Comparison of ENCODE assay signal across 11 mouse cellular contexts in genomic region chrX:12240505-12241011, GRCm38 (mm10).
A peak's percentile ranks its signal among the peaks of the same experiment; 100 is the strongest.
DNase-seq lines count a peak whose midpoint lies in the region; ATAC-seq and TF ChIP-seq lines count a peak whose summit lies in the region.
"Had no signal": no experiment of that assay in that cellular context is flagged by ENCODE, and none has a peak within 500 bp of the region (broad histone marks: within the 10 kb centered on the region; RNA-seq: fewer than 3 reads in every experiment).

No protein-coding gene starts in this region.

- peak; percentile 4 to 9 for DNase-seq in cerebellum, postnatal 36 days
- no peak for DNase-seq in cerebellum, adult 8-10 months
- peak; percentile 16 for DNase-seq in liver, postnatal 0 days
- DNase-seq in liver, embryonic 11.5 days (ENCODE audit: low spot score), result no peak
- DNase-seq in lung, postnatal 0 days (ENCODE audit: low spot score), result peak; percentile 59
- no peak for DNase-seq in thymus, postnatal 25 days
- DNase-seq: thymus, adult 2 months had no signal

- no peaks in the 10 kb centered on the region for H3K27me3 ChIP-seq in liver, postnatal 0 days (ENCODE audit: insufficient read depth, low read length)
- no peaks in the 10 kb centered on the region for H3K27me3 ChIP-seq in liver, embryonic 11.5 days (replicated peaks; ENCODE audit: control insufficient read depth, insufficient read depth, low read length)
- H3K27me3 ChIP-seq in lung, postnatal 0 days (replicated peaks; ENCODE audit: insufficient read depth, low read length), result no peaks in the 10 kb centered on the region
- H3K27me3 ChIP-seq: limb, embryonic 13.5 days had no signal

- H3K36me3 ChIP-seq in liver, postnatal 0 days (replicated peaks; ENCODE audit: insufficient read depth, low read length), result no peaks in the 10 kb centered on the region
- no peaks in the 10 kb centered on the region for H3K36me3 ChIP-seq in liver, embryonic 11.5 days (ENCODE audit: control insufficient read depth, insufficient read depth, low read length)
- no peaks in the 10 kb centered on the region for H3K36me3 ChIP-seq in lung, postnatal 0 days (ENCODE audit: insufficient read depth, low read length)
- H3K36me3 ChIP-seq: limb, embryonic 13.5 days had no signal

- no peak overlapping the region for H3K4me2 ChIP-seq in liver, postnatal 0 days (ENCODE audit: low read depth, low read length)
- H3K4me2 ChIP-seq in liver, embryonic 11.5 days, result no peak overlapping the region
- H3K4me2 ChIP-seq in lung, postnatal 0 days (replicated peaks; ENCODE audit: low read depth, low read length), result no peak overlapping the region
- H3K4me2 ChIP-seq: limb, embryonic 13.5 days had no signal

- no peak overlapping the region for H3K4me3 ChIP-seq in liver, postnatal 0 days (ENCODE audit: low read depth, low read length)
- H3K4me3 ChIP-seq in liver, embryonic 11.5 days (ENCODE audit: low read depth, low read length), result no peak overlapping the region
- peak overlapping the region; percentile 14; the same call in 1 of the 2 replicates for H3K4me3 ChIP-seq in bone marrow macrophage, adult 2 months (ENCODE audit: insufficient read depth, low read length)
- H3K4me3 ChIP-seq in lung, postnatal 0 days (ENCODE audit: low read depth, low read length), result no peak overlapping the region
- H3K4me3 ChIP-seq: erythroblast, embryonic 14.5 days; limb, embryonic 13.5 days had no signal

- ATAC-seq in liver, postnatal 0 days, result no peak; the same call in 1 of the 2 replicates
- ATAC-seq in liver, embryonic 11.5 days (replicated peaks; ENCODE audit: low FRiP score), result no peak
- ATAC-seq in lung, postnatal 0 days, result peak; percentile 85
- ATAC-seq in monocyte, adult 5-6 weeks (replicated peaks; ENCODE audit: insufficient number of reproducible peaks, low FRiP score, low TSS enrichment, poor library complexity, severe bottlenecking), result no peak

- no peak overlapping the region for H3K9ac ChIP-seq in liver, postnatal 0 days (replicated peaks)
- no peak overlapping the region for H3K9ac ChIP-seq in liver, embryonic 11.5 days (ENCODE audit: low read depth, low read length)
- no peak overlapping the region for H3K9ac ChIP-seq in lung, postnatal 0 days (replicated peaks; ENCODE audit: low read depth)
- H3K9ac ChIP-seq: limb, embryonic 13.5 days had no signal

- 21% methylated on average over 4 of the region's 4 CpGs for WGBS in liver, postnatal 0 days (ENCODE audit: insufficient replicate concordance)
- 37% methylated on average over 4 of the region's 4 CpGs for WGBS in liver, embryonic 11.5 days
- WGBS in lung, postnatal 0 days, result 22% methylated on average over 4 of the region's 4 CpGs

- no peaks in the 10 kb centered on the region for H3K4me1 ChIP-seq in liver, postnatal 0 days (ENCODE audit: insufficient read depth)
- no peaks in the 10 kb centered on the region for H3K4me1 ChIP-seq in liver, embryonic 11.5 days (replicated peaks; ENCODE audit: control insufficient read depth, insufficient read depth, low read length)
- H3K4me1 ChIP-seq in bone marrow macrophage, adult 2 months (ENCODE audit: control insufficient read depth, insufficient read depth, low read length), result peaks cover 17% of the 10 kb centered on the region
- H3K4me1 ChIP-seq in lung, postnatal 0 days (ENCODE audit: insufficient read depth, low read depth, low read length), result no peaks in the 10 kb centered on the region
- H3K4me1 ChIP-seq: limb, embryonic 13.5 days had no signal

- H3K27ac ChIP-seq in liver, postnatal 0 days (ENCODE audit: low read depth), result no peak overlapping the region
- no peak overlapping the region for H3K27ac ChIP-seq in liver, embryonic 11.5 days (ENCODE audit: low read depth, low read length)
- H3K27ac ChIP-seq in bone marrow macrophage, adult 2 months (ENCODE audit: insufficient read depth, low read depth, low read length), result peak overlapping the region; percentile 62
- no peak overlapping the region for H3K27ac ChIP-seq in lung, postnatal 0 days (ENCODE audit: low read length)
- H3K27ac ChIP-seq: limb, embryonic 13.5 days had no signal

- no peak for TF ChIP-seq CTCF in liver, postnatal 0 days (IDR thresholded peaks at IDR 0.05; ENCODE audit: low read depth)
- TF ChIP-seq CTCF in bone marrow macrophage, adult 2 months (IDR thresholded peaks at IDR 0.05; ENCODE audit: low read depth, low read length), result no peak
- TF ChIP-seq CTCF in lung, postnatal 0 days (IDR thresholded peaks at IDR 0.05), result peak; percentile 13; the same call in 1 of the 2 replicates

- TF ChIP-seq EP300 in liver, postnatal 0 days (IDR thresholded peaks at IDR 0.05; ENCODE audit: low read depth), result no peak
- peak; percentile 87 for TF ChIP-seq EP300 in lung, postnatal 0 days (IDR thresholded peaks at IDR 0.05)

- H3K9me3 ChIP-seq in liver, postnatal 0 days (ENCODE audit: low read length), result no peaks in the 10 kb centered on the region
- H3K9me3 ChIP-seq in liver, embryonic 11.5 days (ENCODE audit: control insufficient read depth, low read length), result no peaks in the 10 kb centered on the region
- no peaks in the 10 kb centered on the region for H3K9me3 ChIP-seq in lung, postnatal 0 days (ENCODE audit: low read length)
- H3K9me3 ChIP-seq: limb, embryonic 13.5 days had no signal

- TF ChIP-seq POLR2A in bone marrow macrophage, adult 2 months (IDR thresholded peaks at IDR 0.05; ENCODE audit: borderline replicate concordance, low read depth, low read length), result no peak

Comparison
In these comparisons a context has a peak if more than half of its experiments do, and no peak if none do; other contexts are left out.
1. DNase-seq: peak in cerebellum, postnatal 36 days (2 of 2), liver, postnatal 0 days (single experiment) and lung, postnatal 0 days (single experiment); none in cerebellum, adult 8-10 months (single experiment), liver, embryonic 11.5 days (single experiment) and thymus, postnatal 25 days (single experiment).